Mouse (Mus musculus): ENCODE data around the gene Gmeb2. TPM values are rescaled to one million over a fixed set of nuclear protein-coding genes. Genes with fewer than 3 reads are reported as not detected.

Gmeb2 gene
- 54.4 to 67.7 TPM (median 58.3 TPM) in 4 replicates for total RNA-seq (2023; ENCODE audit: inconsistent age)

GRCm38 (mm10) chr2:181287958-181288350 lies at the start of gene Gmeb2:
TSS of gene Gmeb2 (minus strand) at chr2:181288035.

GRCm38 (mm10) chr2:181319248-181320102 lies 31.6 kb upstream of the Gmeb2 start, which contains the start of gene Rtel1:
TSS of gene Rtel1 (plus strand) at chr2:181319739.

GRCm38 (mm10) chr2:181314080-181314810 lies 26.4 kb upstream of the Gmeb2 start, which contains the start of gene Stmn3:
TSS of gene Stmn3 (minus strand) at chr2:181314500.

DNA sequence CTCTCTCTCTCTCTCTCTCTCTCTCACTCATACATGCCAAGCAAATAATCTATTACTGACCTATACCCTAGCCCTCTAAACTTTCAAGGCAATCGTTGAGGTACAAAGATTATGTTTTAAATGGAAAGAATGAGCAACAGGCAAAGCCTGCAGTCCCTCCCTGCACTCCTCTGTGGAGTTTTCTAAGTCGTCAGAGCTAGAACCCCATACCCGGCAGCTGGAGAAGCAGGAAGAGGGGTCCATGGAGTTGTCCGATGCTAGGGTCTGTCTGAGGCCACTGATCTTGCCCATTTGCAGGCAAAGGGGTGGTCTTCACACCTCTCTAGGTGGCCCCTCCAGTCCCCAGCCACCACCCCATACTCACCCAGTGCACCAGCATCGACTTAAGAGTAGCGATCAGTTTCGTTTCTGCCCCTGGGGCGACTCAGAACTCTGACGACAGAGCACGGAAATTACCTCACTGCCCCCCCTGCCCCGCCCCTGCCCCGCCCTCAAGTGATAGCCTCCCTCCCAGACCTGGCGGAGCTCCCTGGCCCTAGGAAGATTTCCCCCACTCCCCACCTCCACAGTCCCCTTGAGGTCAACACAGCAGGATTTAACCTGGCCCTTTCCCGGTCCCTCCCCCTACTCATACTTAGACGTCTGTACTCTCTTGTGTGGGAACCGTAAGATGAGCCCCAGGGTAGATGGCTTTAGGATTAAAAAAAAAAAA lies 46.1 kb downstream of the Gmeb2 start, which contains the start of gene Helz2:
Gene Helz2, minus strand, starts transcription at position 426 of the 712 bp plus-strand sequence.

DNA sequence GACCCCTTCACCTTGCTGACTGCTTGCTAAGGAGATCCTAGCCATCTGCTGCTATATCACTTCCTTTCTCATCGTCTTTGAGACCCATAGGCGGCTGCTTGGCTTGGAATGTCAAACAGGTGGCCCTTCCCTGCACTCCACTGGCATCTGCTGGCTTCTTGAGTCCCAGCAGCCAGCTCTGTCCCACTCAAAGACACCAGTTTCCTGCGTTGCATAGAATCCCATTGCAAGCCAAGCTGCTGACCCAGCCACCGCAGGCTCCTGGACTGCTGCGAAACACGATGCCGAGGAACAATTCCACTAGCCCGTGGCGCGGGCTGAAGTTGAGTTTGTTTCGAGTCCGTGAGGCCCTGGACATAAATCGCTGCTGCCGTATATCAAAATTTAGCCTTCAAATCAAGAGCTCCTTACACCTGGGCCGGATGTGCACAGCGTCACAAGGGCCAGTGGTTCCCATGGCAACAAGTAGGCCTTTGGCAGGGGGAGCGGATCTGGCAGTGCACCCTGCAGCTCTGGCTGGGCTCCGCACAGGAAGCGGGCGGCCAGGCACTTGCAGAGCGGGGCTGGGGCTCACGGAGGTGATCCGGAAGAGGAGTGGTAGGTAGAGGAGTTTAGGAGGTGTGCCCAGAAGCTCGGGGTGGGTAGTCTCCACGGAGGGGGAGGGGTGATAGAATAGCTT lies 68.2 kb downstream of the Gmeb2 start, which contains the start of gene Fndc11:
Gene Fndc11, plus strand, starts transcription at position 476 of the 679 bp plus-strand sequence.

DNA sequence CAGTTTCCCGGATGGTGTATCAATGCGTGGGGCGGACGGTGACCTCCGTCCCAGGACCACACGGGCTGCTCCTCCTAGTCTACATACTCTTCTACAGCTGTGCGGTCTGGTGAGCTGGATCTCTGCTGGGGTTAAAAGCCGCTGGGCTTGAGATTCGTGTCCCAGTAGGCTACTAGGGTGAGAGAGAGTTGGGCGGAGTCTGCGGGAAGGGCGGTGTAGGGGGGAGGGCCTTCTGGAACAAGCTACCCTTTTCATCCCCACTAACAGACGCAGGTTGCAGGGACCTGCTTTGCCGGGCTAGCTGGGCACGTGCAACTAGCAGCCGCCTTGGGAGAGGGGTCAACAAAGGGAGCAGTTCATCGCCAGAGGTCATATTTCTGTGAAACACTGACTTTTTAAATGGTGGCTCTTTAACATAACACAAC lies 74.8 kb downstream of the Gmeb2 start, which contains the start of gene Srms:
Gene Srms, minus strand, starts transcription at position 165 of the 425 bp plus-strand sequence.

GRCm38 (mm10) chr2:181202422-181202821 lies 85.4 kb downstream of the Gmeb2 start, which contains the start of gene Ptk6:
TSS of gene Ptk6 (minus strand) at chr2:181202789.

Other genes starting within 250 kb of the Gmeb2 start
- gene Chrna4, start 244.5 kb downstream of the Gmeb2 start, total RNA-seq (2023; ENCODE audit: inconsistent age), result not detected in 4 replicates
- not detected in 4 replicates for gene Kcnq2, start 152.7 kb downstream of the Gmeb2 start, total RNA-seq (2023; ENCODE audit: inconsistent age)
- not detected in 4 replicates for gene Eef1a2, start 131.0 kb downstream of the Gmeb2 start, total RNA-seq (2023; ENCODE audit: inconsistent age)
- gene Ppdpf, start 100.8 kb downstream of the Gmeb2 start, total RNA-seq (2023; ENCODE audit: inconsistent age), result 186 to 195 TPM (median 191 TPM) in 4 replicates
- gene Ptk6, start 85.2 kb downstream of the Gmeb2 start, total RNA-seq (2023; ENCODE audit: inconsistent age), result 0.16 to 0.42 TPM (median 0.30 TPM) in 3 of 4 replicates, not detected in the other
- gene Srms, start 74.8 kb downstream of the Gmeb2 start, total RNA-seq (2023; ENCODE audit: inconsistent age), result 1.6 to 3.2 TPM (median 2.6 TPM) in 4 replicates
- 0.45 to 1.2 TPM (median 0.86 TPM) in 3 of 4 replicates, not detected in the other for gene Fndc11, start 68.0 kb downstream of the Gmeb2 start, total RNA-seq (2023; ENCODE audit: inconsistent age)
- 330 to 405 TPM (median 363 TPM) in 4 replicates for gene Helz2, start 46.0 kb downstream of the Gmeb2 start, total RNA-seq (2023; ENCODE audit: inconsistent age)
- not detected in 4 replicates for gene Stmn3, start 26.5 kb upstream of the Gmeb2 start, total RNA-seq (2023; ENCODE audit: inconsistent age)
- 100 to 125 TPM (median 112 TPM) in 4 replicates for gene Rtel1, start 31.7 kb upstream of the Gmeb2 start, total RNA-seq (2023; ENCODE audit: inconsistent age)
- 66.0 to 80.8 TPM (median 75.7 TPM) in 4 replicates for gene Zgpat, start 76.9 kb upstream of the Gmeb2 start, total RNA-seq (2023; ENCODE audit: inconsistent age)
- gene Arfrp1, start 77.4 kb upstream of the Gmeb2 start, total RNA-seq (2023; ENCODE audit: inconsistent age), result 88.0 to 95.4 TPM (median 92.8 TPM) in 4 replicates
- gene Lime1, start 92.0 kb upstream of the Gmeb2 start, total RNA-seq (2023; ENCODE audit: inconsistent age), result 57.8 to 65.4 TPM (median 60.3 TPM) in 4 replicates
- gene Zbtb46, start 171.4 kb upstream of the Gmeb2 start, total RNA-seq (2023; ENCODE audit: inconsistent age), result 0.29 to 1.3 TPM (median 0.69 TPM) in 4 replicates
- gene Abhd16b, start 205.2 kb upstream of the Gmeb2 start, total RNA-seq (2023; ENCODE audit: inconsistent age), result not detected in 4 replicates
- 79.5 to 84.3 TPM (median 80.4 TPM) in 4 replicates for gene Tpd52l2, start 209.1 kb upstream of the Gmeb2 start, total RNA-seq (2023; ENCODE audit: inconsistent age)
- 112 to 128 TPM (median 117 TPM) in 4 replicates for gene Dnajc5, start 232.4 kb upstream of the Gmeb2 start, total RNA-seq (2023; ENCODE audit: inconsistent age)

Measured in B cell, adult (primary cell).